Mouse (Mus musculus) erythroblast, embryonic 14.5 days (primary cell): ENCODE results near the gene Zfp872.
"Not testable (repeated sequence)": the region's sequence is repeated elsewhere in the genome, so short reads cannot be mapped to it uniquely, and the experiment has no call there.

Source experiments
- GATA1 ChIP-seq: IDR thresholded peaks from 2 replicates; pipeline ENCODE4 v1.6.1; 2012; ENCODE audit warnings: low read length, inconsistent platforms, mixed read lengths
- TAL1 ChIP-seq: IDR thresholded peaks from 3 replicates; pipeline ENCODE4 v1.6.1; 2012; ENCODE audit warnings: low read length, inconsistent platforms, mixed read lengths

- not testable (repeated sequence) for TF ChIP-seq GATA1, TAL1
Observed at GRCm38 (mm10) chr9:22226389-22226673, 38.4 kb downstream of the Zfp872 start.
